Mouse (Mus musculus) ES-E14 (cell line): ENCODE results near the gene Nol4l. TPM values are rescaled to one million over a fixed set of nuclear protein-coding genes. Genes with fewer than 3 reads are reported as not detected.

Experiments used
- DNase-seq: peaks from one replicate; pipeline ENCODE4 v3.0.0-alpha.2; 2013; ENCODE audit warnings: low read depth, low spot score
- H3K27ac ChIP-seq: 2 replicates; pipeline ENCODE4 v1.5.1; 2012; ENCODE audit warnings: low read depth, mild to moderate bottlenecking, low read length, moderate library complexity, mixed read lengths; ENCODE audit not compliant: poor library complexity, insufficient read depth, severe bottlenecking
- H3K36me3 ChIP-seq: 2 replicates; pipeline ENCODE4 v1.6.1; 2012; ENCODE audit warnings: mild to moderate bottlenecking, low read length, moderate library complexity, mixed read lengths; ENCODE audit not compliant: control insufficient read depth, poor library complexity, insufficient read depth, severe bottlenecking
- H3K4me1 ChIP-seq, 2 experiments: fragments of 150-350 bp in 1 of 2; sonication (generic) in 1 of 2; 2 replicates each; pipeline ENCODE4 v1.6.1; 2012; ENCODE audit warnings: low read length in 2 of 2, mild to moderate bottlenecking in 1 of 2, mixed read lengths in 1 of 2; ENCODE audit not compliant: control insufficient read depth in 2 of 2, insufficient read depth in 2 of 2, poor library complexity in 1 of 2
- H3K4me3 ChIP-seq, 2 experiments: fragments of 150-350 bp in 1 of 2; sonication (generic) in 1 of 2; 2 replicates each; pipeline ENCODE4 v1.5.1; 2012; ENCODE audit warnings: low read length in 2 of 2, low read depth in 1 of 2, mild to moderate bottlenecking in 1 of 2, mixed read lengths in 1 of 2; ENCODE audit not compliant: insufficient read depth in 1 of 2, poor library complexity in 1 of 2, severe bottlenecking in 1 of 2
- H3K9ac ChIP-seq: 2 replicates; pipeline ENCODE4 v1.6.1; 2012; ENCODE audit warnings: low read depth, mild to moderate bottlenecking, low read length, mixed read lengths; ENCODE audit not compliant: poor library complexity, insufficient read depth, severe bottlenecking
- H3K9me3 ChIP-seq: fragments of 150-350 bp; sonication (generic); 2 replicates; pipeline ENCODE4 v1.6.1; 2012; ENCODE audit warnings: low read depth, mild to moderate bottlenecking, low read length; ENCODE audit not compliant: control insufficient read depth, insufficient read depth
- CHD2 ChIP-seq: IDR thresholded peaks from 2 replicates; pipeline ENCODE4 v1.6.1; 2014; ENCODE audit warnings: mild to moderate bottlenecking, low read depth, low read length, inconsistent platforms
- HCFC1 ChIP-seq: IDR thresholded peaks from 2 replicates; pipeline ENCODE4 v1.6.1; 2012; ENCODE audit warnings: low read length, inconsistent platforms, borderline replicate concordance; ENCODE audit not compliant: insufficient read depth
- MAFK ChIP-seq: IDR thresholded peaks from 2 replicates; pipeline ENCODE4 v1.6.1; 2014; ENCODE audit warnings: mild to moderate bottlenecking, low read depth, low read length, inconsistent platforms; ENCODE audit not compliant: insufficient read depth
- ZC3H11A ChIP-seq: IDR thresholded peaks from 2 replicates; pipeline ENCODE4 v1.6.1; 2012; ENCODE audit warnings: low read depth, mild to moderate bottlenecking, inconsistent platforms, low read length, borderline replicate concordance
- ZNF384 ChIP-seq: IDR thresholded peaks from 2 replicates; pipeline ENCODE4 v1.6.1; 2012; ENCODE audit warnings: low read depth, low read length, inconsistent platforms
- in situ Hi-C, 2 experiments: fragments of 600-800 bp; cut with MboI; formaldehyde crosslinking; loops; one replicate each; pipeline ENCODE4 v1.15.1; 2025; ENCODE audit warnings: low sequenced_read_pairs in 2 of 2, inconsistent platforms in 1 of 2; ENCODE audit not compliant: unreplicated experiment in 2 of 2
- total RNA-seq: library from RNA; depleted of rRNA; stranded (reverse); fragments of 300-350 nt; gene quantifications from 2 replicates; pipeline ENCODE4 v1.2.3, GENCODE M21; 2012

The Nol4l gene
- total RNA-seq, 1 experiment: 3.8 TPM

GRCm38 (mm10) chr2:153512416-153513323 is 17.1 kb downstream of the Nol4l start:
- DNase-seq: no peak
- Histone ChIP-seq H3K4me1 (peaks cover 2 to 19% of the 10 kb centered on the region in 2 experiments; a peak in 2 of 4 replicates), H3K4me3 (no peak overlapping the region), H3K36me3 (no peaks in the 10 kb centered on the region), H3K9me3 (no peaks in the 10 kb centered on the region), H3K9ac (no peak overlapping the region), H3K27ac (no peak overlapping the region)
- no peak for TF ChIP-seq ZNF384
- TF ChIP-seq CHD2: no peak
- TF ChIP-seq ZC3H11A: no peak
- no peak for TF ChIP-seq HCFC1
- no peak for TF ChIP-seq MAFK
- in situ Hi-C loops: no loop called here

GRCm38 (mm10) chr2:153511562-153511961 is 18.2 kb downstream of the Nol4l start:
- no peak overlapping the region for H3K27ac ChIP-seq

GRCm38 (mm10) chr2:153510136-153510535 is 19.6 kb downstream of the Nol4l start:
- peaks cover 2 to 19% of the 10 kb centered on the region in 2 experiments; a peak in 2 of 4 replicates for H3K4me1 ChIP-seq
- no peak overlapping the region for H3K9ac ChIP-seq
- H3K36me3 ChIP-seq: no peaks in the 10 kb centered on the region
- no peak overlapping the region for H3K4me3 ChIP-seq
- no peak for DNase-seq
- TF ChIP-seq CHD2 (no peak), ZNF384 (no peak), HCFC1 (no peak)
- in situ Hi-C loops: no loop called here
- no peaks in the 10 kb centered on the region for H3K9me3 ChIP-seq
- H3K27ac ChIP-seq: no peak overlapping the region

More at GRCm38 (mm10) chr2:153511562-153511961, 18.2 kb downstream of the Nol4l start:
- Histone ChIP-seq H3K4me1 (peaks cover 2 to 19% of the 10 kb centered on the region in 2 experiments; a peak in 2 of 4 replicates), H3K36me3 (no peaks in the 10 kb centered on the region), H3K4me3 (no peak overlapping the region), H3K9me3 (no peaks in the 10 kb centered on the region), H3K9ac (no peak overlapping the region)
- DNase-seq: no peak
- no peak for TF ChIP-seq ZC3H11A
- TF ChIP-seq CHD2: no peak
- TF ChIP-seq MAFK: no peak
- no peak for TF ChIP-seq HCFC1
- TF ChIP-seq ZNF384: no peak
- in situ Hi-C loops: no loop called here

GRCm38 (mm10) chr2:153509211-153510029 is 20.4 kb downstream of the Nol4l start:
- TF ChIP-seq MAFK (no peak), CHD2 (no peak), HCFC1 (no peak)
- Histone ChIP-seq H3K9ac (no peak overlapping the region), H3K9me3 (no peaks in the 10 kb centered on the region), H3K36me3 (no peaks in the 10 kb centered on the region), H3K27ac (no peak overlapping the region), H3K4me3 (0 out of 4 replicates have a peak overlapping the region, but pooled peaks of 1 of the 2 experiments have one; percentile 2), H3K4me1 (peaks cover 2 to 15% of the 10 kb centered on the region in 2 experiments; a peak in 2 of 4 replicates)
- in situ Hi-C loops: no loop called here
- DNase-seq: no peak
